In the genomic region with DNA sequence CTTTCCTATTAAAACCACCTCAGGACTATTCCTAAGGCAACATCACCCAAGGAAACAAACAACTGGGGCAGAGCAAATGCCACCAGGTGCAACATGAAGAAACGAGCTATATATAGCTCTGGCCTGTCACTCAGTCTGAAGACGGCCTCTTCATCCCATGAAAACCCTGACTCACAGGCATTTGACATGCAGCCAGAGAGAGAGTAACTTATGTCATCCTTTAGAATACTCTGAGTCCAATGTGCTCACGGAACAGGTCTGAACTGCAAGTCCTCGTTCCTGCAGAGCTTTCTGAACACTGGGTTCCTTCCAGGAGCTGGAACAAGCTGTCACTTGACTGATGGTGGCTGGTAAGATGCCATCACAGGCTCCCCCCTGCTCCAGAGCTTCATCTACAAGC, we compare ENCODE assay signal across 8 mouse cellular contexts.
DNase-seq lines count a peak whose midpoint lies in the region; ATAC-seq and TF ChIP-seq lines count a peak whose summit lies in the region.

No protein-coding gene starts in this region.

- TF ChIP-seq CTCF in forebrain, postnatal 0 days (IDR thresholded peaks at IDR 0.05; ENCODE audit: low read depth), result no peak

- H3K4me2 ChIP-seq in forebrain, postnatal 0 days (ENCODE audit: low read depth), result no peak overlapping the region
- H3K4me2 ChIP-seq in forebrain, embryonic 12.5 days, result no peak overlapping the region

- H3K9me3 ChIP-seq in forebrain, postnatal 0 days (ENCODE audit: low read length), result no peaks in the 10 kb centered on the region
- H3K9me3 ChIP-seq in forebrain, embryonic 12.5 days, result no peaks in the 10 kb centered on the region

- peak; percentile 43 for DNase-seq in forebrain, postnatal 0 days
- peak; percentile 93 for DNase-seq in 3T3-L1 (ENCODE audit: low read depth, low spot score)
- peak; percentile 77 to 81 for DNase-seq in cerebellum, postnatal 14 days
- DNase-seq in layer of hippocampus, adult 18-20 months (ENCODE audit: low spot score in 2 of 2), result peak; percentile 44 to 88
- DNase-seq in ovary, postnatal 10 days (ENCODE audit: low spot score), result no peak

- H3K4me1 ChIP-seq in forebrain, postnatal 0 days (ENCODE audit: insufficient read depth), result peaks cover 10% of the 10 kb centered on the region; the same call in 1 of the 2 replicates
- peaks cover 18% of the 10 kb centered on the region; the same call in 1 of the 2 replicates for H3K4me1 ChIP-seq in forebrain, embryonic 12.5 days

- no peak overlapping the region for H3K9ac ChIP-seq in forebrain, postnatal 0 days
- H3K9ac ChIP-seq in forebrain, embryonic 12.5 days, result no peak overlapping the region

- ATAC-seq in forebrain, postnatal 0 days, result peak; percentile 28
- no peak for ATAC-seq in forebrain, embryonic 12.5 days (ENCODE audit: low FRiP score)
- no peak for ATAC-seq in CD4-positive, CD25-positive, alpha-beta regulatory T cell, adult 4 months
- no peak; the same call in 1 of the 2 replicates for ATAC-seq in megakaryocyte-erythroid progenitor cell, adult 5-6 weeks (replicated peaks; ENCODE audit: low FRiP score, low TSS enrichment, poor library complexity, severe bottlenecking)

- H3K27ac ChIP-seq in forebrain, postnatal 0 days (ENCODE audit: low read depth, low read length), result 0 out of 2 replicates have a peak overlapping the region, but pooled peaks have one; percentile 3
- no peak overlapping the region; the same call in 1 of the 2 replicates for H3K27ac ChIP-seq in forebrain, embryonic 12.5 days

- WGBS in forebrain, postnatal 0 days, result 28% methylated on average over 4 of the region's 4 CpGs
- WGBS in forebrain, embryonic 12.5 days, result 70% methylated on average over 4 of the region's 4 CpGs

- no peaks in the 10 kb centered on the region for H3K36me3 ChIP-seq in forebrain, postnatal 0 days (ENCODE audit: insufficient read depth)
- H3K36me3 ChIP-seq in forebrain, embryonic 12.5 days (replicated peaks), result no peaks in the 10 kb centered on the region

- no peaks in the 10 kb centered on the region for H3K27me3 ChIP-seq in forebrain, postnatal 0 days (ENCODE audit: insufficient read depth, low read length)
- no peaks in the 10 kb centered on the region for H3K27me3 ChIP-seq in forebrain, embryonic 12.5 days

- no peak overlapping the region for H3K4me3 ChIP-seq in forebrain, postnatal 0 days (ENCODE audit: low read depth, low read length)
- H3K4me3 ChIP-seq in forebrain, embryonic 12.5 days (replicated peaks), result no peak overlapping the region
